Mouse (Mus musculus) ES-Bruce4 (cell line): ENCODE measurements around the gene Inpp5a.

Experiments used
- CTCF ChIP-seq: IDR thresholded peaks from one replicate; pipeline ENCODE4 v1.8.1; 2011; ENCODE audit warnings: low read depth, low read length
- EP300 ChIP-seq: IDR thresholded peaks from 2 replicates; pipeline ENCODE4 v1.6.1; 2011; ENCODE audit warnings: low read depth, low read length; ENCODE audit not compliant: insufficient read depth

DNA sequence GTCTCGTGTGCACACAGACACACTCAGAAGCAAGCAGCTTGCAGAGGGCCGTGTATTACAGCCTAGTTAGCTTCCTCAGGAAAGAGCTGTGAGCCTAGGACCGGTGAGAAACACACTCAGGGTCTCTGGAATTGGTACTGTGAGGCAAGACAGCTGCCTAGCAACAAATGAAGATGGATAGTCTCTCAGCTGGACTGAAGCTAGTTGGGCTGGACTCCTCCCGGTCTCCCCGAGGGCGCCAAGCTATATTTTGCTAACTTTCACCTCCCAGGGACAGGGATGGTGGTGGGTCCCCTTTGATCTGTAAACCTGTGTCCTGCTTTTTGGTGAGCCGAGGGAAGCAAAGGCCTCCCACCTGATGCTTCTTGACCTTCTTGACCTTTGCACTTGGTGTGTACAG is 41.9 kb upstream of the Inpp5a start:
- TF ChIP-seq CTCF, result no peak
- TF ChIP-seq EP300, result no peak
